Mouse (Mus musculus) left cerebral cortex, postnatal 4 days (tissue): Measurements from ENCODE around the gene Ppfia1. TPM values are rescaled to one million over a fixed set of nuclear protein-coding genes. Genes with fewer than 3 reads are reported as not detected.

Experiments used
- DNase-seq: peaks from one replicate; pipeline ENCODE4 v3.0.0-alpha.2; 2022
- intact Hi-C: fragments of 180-260 bp; cut with DNase I; formaldehyde crosslinking; loops from one replicate; pipeline ENCODE4 v1.15.1; 2025
- total RNA-seq, 2 experiments: library from RNA; stranded (reverse); gene quantifications; 2 replicates each; pipeline ENCODE4 v1.2.3; 2021

The Ppfia1 gene
- total RNA-seq, result 10 to 100 TPM; 47.3 to 48.6 TPM

- intact Hi-C loops, result no loop called here
Measured at GRCm38 (mm10) chr7:144553237-144554122, at the start of gene Ppfia1. TSS of gene Ppfia1 (minus strand) at chr7:144553729.

DNA sequence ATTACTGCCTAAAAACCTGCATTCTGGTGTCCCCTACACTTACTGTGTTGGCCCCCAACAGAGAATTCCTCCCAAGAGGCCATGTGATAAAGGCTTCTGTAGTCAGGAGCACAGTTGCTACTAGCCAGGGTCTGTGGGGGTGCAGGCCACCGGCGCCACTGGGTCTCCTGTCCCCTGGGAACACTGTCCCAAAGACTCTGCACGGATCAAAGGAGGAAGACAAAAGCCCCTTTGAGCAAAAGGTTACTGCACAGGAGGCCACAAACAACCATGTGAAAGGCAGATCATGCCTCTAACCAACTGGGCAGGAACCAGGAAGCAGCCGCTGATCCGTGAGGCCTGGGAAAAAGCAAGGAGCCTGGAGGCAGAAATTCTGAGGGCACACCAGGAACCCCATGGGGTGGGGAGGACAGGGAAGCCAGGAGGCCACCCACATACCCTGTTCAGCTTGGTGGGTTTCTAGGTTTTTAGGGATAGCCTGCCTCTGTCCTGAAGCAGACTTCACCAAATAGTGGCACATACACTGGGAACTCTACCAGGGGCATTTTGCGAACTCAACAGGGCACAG is 46.9 kb upstream of the Ppfia1 start:
- intact Hi-C loops, result no loop called here
- DNase-seq, result no peak

More at GRCm38 (mm10) chr7:144553237-144554122, at the start of gene Ppfia1:
- DNase-seq, result peak; percentile 99

- intact Hi-C loops, result loop anchor here (5.0 kb wide), 1 partner anchor 308 kb away; the partner anchor contains the start of gene Fgf15
- DNase-seq, result no peak
Measured at GRCm38 (mm10) chr7:144589508-144589907, 36.0 kb upstream of the Ppfia1 start.

GRCm38 (mm10) chr7:144587291-144587690 is 33.8 kb upstream of the Ppfia1 start:
- DNase-seq, result peak; percentile 58
- intact Hi-C loops, result loop anchor here (5.0 kb wide), 1 partner anchor 310 kb away; the partner anchor contains the start of gene Fgf15

GRCm38 (mm10) chr7:144585648-144586047 is 32.1 kb upstream of the Ppfia1 start:
- intact Hi-C loops, result loop anchor here (1.0 to 5.0 kb wide), 2 partner anchors 191 to 312 kb away; partner anchors contain the start of gene Fgf15

DNA sequence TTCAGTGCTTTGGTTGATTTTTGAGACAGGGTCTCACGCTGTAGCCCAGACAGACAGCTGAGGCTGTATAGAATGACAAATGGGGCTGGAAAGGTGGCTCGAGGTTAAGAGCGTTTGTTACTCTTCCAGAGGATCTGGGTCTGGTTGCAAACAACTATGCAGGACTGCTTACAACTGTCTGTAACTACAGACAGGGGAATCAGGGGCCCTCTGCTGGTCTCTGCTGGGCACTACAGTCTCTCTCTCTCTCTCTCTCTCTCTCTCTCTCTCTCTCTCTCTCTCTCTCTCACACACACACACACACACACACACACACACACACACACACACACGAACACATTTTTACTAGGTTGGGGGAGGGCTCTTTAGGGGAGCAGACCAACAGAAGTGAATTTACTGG is 30.1 kb upstream of the Ppfia1 start:
- DNase-seq, result peak; percentile 56

More at GRCm38 (mm10) chr7:144585648-144586047, 32.1 kb upstream of the Ppfia1 start:
- DNase-seq, result peak; percentile 90

GRCm38 (mm10) chr7:144582284-144582980 is 28.9 kb upstream of the Ppfia1 start, which contains the start of gene Fadd:
TSS of gene Fadd (minus strand) at chr7:144582463.
- intact Hi-C loops, result no loop called here

More for the DNA sequence above, 30.1 kb upstream of the Ppfia1 start:
- intact Hi-C loops, result no loop called here

DNA sequence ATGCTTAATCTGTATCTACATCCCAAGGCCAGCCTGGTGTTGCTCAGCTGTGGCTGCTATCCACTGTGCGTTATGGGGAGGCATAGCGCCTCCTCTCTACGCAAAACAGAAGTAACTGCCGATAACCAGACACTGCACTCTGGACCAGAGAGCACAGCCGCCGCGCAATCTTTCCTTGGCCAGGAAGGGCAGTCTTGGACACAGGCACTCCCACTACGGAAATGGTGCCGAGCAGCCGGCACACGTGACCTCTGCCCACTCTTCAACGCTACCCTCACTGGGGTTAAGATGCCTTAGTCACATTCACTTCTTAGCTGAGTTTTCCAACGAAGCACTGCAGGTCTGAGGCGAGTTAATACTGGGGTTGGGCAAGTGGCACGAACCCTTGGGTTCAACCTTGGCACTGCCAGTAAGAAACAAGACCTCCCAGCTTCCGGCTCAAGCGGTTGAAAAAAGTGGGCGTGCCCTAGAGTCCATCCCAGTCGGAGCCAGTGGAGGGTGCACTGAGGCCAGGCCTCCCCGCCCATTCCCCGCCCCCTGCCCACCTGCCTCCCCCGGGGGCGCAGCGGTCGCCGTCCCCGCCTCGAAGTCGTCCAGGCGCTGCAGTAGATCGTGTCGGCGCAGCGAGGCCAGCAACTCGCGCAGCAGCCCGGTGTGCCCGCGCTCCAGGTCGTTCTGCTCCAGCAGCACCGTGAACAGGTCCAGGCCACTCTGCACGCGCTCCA is 28.2 kb upstream of the Ppfia1 start:
- intact Hi-C loops, result no loop called here
- DNase-seq, result peak; percentile 83

More at GRCm38 (mm10) chr7:144582284-144582980, 28.9 kb upstream of the Ppfia1 start, which contains the start of gene Fadd:
- DNase-seq, result peak; percentile 95

- intact Hi-C loops, result no loop called here
- DNase-seq, result no peak
Measured at GRCm38 (mm10) chr7:144577876-144578275, 24.3 kb upstream of the Ppfia1 start.

DNA sequence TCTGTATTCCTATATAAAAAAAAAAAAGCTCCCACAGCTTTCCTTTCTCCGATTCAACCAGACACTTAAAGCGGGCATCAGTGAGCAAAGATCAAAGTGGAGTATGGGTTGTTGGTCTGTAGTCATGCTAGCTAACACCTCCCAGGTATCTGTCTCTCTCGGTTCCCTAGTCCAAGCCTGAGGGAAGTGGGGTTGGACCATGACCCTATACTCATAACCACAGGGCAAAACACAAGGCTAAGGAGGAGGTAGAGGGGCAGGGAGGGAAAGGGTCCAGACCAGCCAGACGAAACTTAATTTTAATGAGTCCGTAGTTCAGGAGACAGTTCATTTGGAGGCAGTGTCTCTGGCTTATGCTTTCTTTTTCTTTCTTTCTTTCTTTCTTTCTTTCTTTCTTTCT is 18.7 kb upstream of the Ppfia1 start:
- intact Hi-C loops, result no loop called here
- DNase-seq, result no peak

DNA sequence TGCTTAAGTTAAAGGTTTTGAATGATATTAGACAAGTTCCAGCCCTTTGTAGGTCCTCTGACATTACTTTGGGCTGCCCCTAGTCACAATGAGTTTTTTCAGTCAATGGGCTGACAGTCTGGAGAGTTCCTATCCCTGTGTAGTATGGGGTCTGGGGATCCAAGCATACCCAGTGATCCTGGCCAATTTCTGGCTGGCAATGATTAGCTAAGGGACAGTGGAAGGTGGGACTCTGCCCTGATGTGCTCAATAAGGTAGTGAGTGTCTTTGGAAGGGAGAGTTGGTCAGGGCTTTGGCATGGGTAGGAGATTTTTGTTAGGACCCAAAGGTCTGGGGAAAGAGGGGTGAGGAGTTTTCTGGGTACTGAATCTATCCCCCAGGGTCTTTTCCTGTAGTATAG is 18.1 kb upstream of the Ppfia1 start:
- intact Hi-C loops, result no loop called here
- no peak for DNase-seq

DNA sequence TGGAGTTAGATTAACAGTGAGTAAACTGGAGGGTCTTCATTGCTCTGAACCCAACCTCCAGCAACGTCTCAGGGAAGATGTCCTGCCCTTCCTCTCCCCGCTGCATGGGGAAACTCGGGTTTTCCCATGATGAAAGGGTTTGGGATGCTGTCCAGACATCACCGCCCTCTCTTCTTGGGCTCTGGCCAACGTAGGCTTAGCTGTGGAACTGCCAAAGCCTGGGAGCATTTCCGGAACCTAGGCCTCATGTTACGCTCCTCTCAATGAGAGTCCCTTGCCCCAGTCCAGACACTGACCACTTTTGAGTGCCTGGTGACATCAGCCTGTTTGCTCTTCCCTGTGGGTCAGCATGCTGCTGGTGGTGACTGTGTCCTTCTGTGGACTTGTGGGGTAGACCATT is 15.9 kb upstream of the Ppfia1 start:
- intact Hi-C loops, result no loop called here
- DNase-seq, result peak; percentile 38

GRCm38 (mm10) chr7:144568091-144568490 is 14.6 kb upstream of the Ppfia1 start:
- intact Hi-C loops, result no loop called here
- DNase-seq, result no peak

DNA sequence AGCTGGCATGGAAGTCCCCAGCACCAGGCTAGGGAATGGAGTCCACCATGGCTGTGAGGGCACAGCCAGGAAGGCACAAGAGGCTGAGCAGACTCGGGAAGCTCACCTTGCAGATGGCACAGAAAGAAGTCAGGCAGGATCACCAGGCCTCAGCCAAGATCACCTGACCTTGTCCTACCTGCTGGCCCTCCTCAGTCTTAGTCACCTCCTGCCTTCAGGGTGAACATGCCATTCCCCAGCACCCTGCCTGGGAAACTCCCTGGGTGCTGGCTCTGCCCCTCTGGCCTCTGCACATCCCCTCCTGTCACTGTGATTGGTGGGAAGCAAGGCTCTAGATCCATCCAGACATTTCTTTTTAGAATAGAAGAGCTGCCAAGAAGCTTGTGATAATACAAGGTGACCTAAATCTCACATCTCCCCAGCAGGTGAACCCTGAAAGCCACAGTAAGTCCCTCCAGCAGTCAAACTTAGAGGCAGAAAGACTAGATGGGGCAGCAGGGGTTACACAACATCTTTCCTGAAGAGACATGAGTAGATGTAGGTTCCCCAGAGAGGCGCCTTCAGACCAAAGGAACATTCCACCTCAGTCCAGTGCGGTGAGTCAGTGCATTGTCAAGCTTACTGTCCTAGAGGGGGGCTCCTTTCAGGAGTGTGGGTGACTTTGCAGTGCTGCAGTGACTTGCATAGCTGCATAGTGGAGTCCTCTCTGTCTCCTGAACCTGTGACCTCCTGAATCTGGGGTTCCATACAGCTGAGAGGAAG is 13.6 kb upstream of the Ppfia1 start:
- DNase-seq, result no peak
- intact Hi-C loops, result no loop called here

DNA sequence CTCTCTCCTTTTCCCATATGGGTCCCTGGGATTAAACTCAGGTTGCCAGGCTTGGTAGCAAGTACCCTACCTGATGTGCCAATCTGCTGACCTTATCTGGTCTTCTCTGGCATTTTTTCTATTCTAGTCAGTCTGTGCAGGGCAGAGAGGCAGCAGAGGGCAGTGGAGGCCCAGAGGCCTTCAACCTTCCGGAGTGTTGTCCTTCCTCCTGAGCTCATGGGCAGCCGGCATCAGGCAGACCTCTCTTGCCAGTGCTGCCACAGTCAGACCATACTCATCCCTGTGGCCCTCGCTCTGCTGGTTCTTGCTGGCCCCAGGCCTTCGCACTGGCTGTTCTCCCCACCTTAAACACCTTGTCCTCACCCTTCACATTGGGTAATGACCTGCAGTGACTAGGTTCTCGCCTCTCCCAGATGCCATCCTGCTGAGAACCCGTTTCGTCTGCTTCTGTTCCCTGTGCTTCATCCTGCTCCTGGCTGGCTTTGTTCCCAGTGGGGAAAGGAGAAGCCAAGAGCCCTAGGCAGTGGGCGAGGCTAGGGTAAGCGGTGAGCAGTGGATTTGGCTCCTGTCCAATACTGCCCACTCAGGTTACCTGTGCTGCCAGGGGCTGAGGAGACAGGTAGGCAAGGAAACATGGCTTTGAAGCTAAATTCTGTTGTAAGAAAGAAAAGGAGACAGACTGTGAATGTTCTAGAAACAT is 10.1 kb upstream of the Ppfia1 start:
- peak; percentile 22 for DNase-seq
- intact Hi-C loops, result no loop called here

DNA sequence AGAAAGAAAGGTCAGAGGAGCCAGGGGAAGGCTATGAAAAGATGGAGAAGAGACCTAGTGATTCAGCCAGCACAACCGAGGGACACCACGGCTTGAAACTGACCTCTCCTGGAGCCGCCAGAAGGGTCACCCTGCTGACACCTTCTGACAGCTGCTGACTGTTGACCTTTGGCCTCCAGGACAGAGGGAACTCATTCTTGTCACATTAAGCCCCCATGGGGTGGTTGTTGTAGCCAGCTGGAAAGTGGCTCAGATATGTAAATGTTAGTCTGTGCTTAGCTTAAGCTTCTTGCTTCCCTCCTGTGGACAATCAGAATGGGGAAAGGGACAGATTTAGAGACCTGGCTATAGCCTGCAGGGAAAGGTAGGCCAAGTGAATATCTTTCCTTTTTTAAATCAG is 8.5 kb upstream of the Ppfia1 start:
- intact Hi-C loops, result no loop called here
- no peak for DNase-seq

GRCm38 (mm10) chr7:144560594-144560993 is 7.1 kb upstream of the Ppfia1 start:
- intact Hi-C loops, result no loop called here
- DNase-seq, result no peak

GRCm38 (mm10) chr7:144558552-144558951 is 5.0 kb upstream of the Ppfia1 start:
- no peak for DNase-seq
- intact Hi-C loops, result no loop called here

DNA sequence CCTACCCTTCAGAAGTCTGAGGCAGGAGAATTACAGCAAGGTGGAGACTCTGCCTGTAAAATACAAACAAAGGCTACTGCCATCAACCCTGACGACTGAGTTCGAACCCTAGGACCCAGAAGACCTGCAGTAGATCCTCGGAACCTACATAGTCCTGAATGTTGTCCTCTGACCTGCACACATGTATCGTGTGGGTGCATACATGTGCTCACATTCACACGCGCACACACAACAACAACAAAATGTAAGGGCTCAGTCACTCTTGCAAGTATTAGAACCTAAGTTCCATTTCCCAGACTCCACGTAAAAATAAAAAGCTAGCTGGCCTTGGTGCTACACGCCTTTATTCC is 569 bp upstream of the Ppfia1 start:
- intact Hi-C loops, result no loop called here
- DNase-seq, result no peak
